ENCODE assay signal across 11 mouse cellular contexts in genomic region chr3:150954897-150955296, GRCm38 (mm10).
"Had no signal": no experiment of that assay in that cellular context is flagged by ENCODE, and none has a peak within 500 bp of the region (broad histone marks: within the 10 kb centered on the region; RNA-seq: fewer than 3 reads in every experiment).

No protein-coding gene starts in this region.

- ATAC-seq: intestine, embryonic 15.5 days; midbrain, embryonic 16.5 days had no signal

- H3K36me3 ChIP-seq: intestine, embryonic 15.5 days; limb, embryonic 13.5 days; midbrain, embryonic 12.5 days had no signal

- H3K4me2 ChIP-seq: intestine, embryonic 15.5 days; limb, embryonic 13.5 days; midbrain, embryonic 12.5 days had no signal

- H3K9ac ChIP-seq: intestine, embryonic 15.5 days; limb, embryonic 13.5 days; liver, embryonic 14.5 days; midbrain, embryonic 12.5 days had no signal

- H3K27me3 ChIP-seq: intestine, embryonic 15.5 days; limb, embryonic 13.5 days; midbrain, embryonic 12.5 days had no signal

- H3K27ac ChIP-seq: intestine, embryonic 15.5 days; limb, embryonic 13.5 days; liver, embryonic 14.5 days; midbrain, embryonic 12.5 days had no signal

- DNase-seq: kidney, adult 18-20 months; kidney, postnatal 10 days; kidney, postnatal 4 days; lung, adult 18-20 months; spleen, adult 18-20 months; thymus, postnatal 36 days had no signal

- H3K4me3 ChIP-seq: intestine, embryonic 15.5 days; limb, embryonic 13.5 days; midbrain, embryonic 12.5 days had no signal

- H3K9me3 ChIP-seq: intestine, embryonic 15.5 days; limb, embryonic 13.5 days; midbrain, embryonic 12.5 days had no signal

- H3K4me1 ChIP-seq: intestine, embryonic 15.5 days; limb, embryonic 13.5 days; midbrain, embryonic 12.5 days had no signal
